Comparison of ENCODE assay signal across 14 mouse cellular contexts in the genomic region with DNA sequence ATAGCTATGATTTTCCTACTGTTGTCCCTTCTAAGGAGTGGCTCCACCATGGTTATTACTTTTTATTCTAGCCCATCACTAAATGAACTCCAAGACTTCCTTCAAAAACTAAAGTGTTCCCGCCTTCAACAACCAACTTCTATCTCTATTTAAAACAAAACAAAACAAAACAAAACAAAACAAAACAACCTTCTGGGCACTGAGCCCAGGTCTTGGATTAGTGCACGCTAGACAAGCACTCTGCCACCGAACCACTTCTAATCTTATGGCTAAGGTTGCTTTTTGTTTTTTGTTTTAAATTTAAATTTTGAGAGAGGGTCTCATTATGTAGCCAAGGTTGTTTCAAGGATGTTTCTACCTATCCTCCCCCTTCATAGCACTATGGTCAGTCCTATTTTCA. TPM values are rescaled to one million over a fixed set of nuclear protein-coding genes. Genes with fewer than 3 reads are reported as not detected.
"Had no signal": no experiment of that assay in that cellular context is flagged by ENCODE, and none has a peak within 500 bp of the region (broad histone marks: within the 10 kb centered on the region; RNA-seq: fewer than 3 reads in every experiment).

No protein-coding gene starts in this region.

- ATAC-seq: intestine, embryonic 16.5 days; liver, postnatal 0 days had no signal

- H3K4me3 ChIP-seq: limb, embryonic 12.5 days; liver, embryonic 13.5 days; midbrain, embryonic 10.5 days; myocyte; neural tube, embryonic 15.5 days had no signal

- H3K27me3 ChIP-seq: limb, embryonic 12.5 days; liver, embryonic 13.5 days; neural tube, embryonic 15.5 days had no signal

- H3K27ac ChIP-seq: limb, embryonic 12.5 days; liver, embryonic 13.5 days; midbrain, embryonic 10.5 days; neural tube, embryonic 15.5 days had no signal

- H3K4me1 ChIP-seq: limb, embryonic 12.5 days; liver, embryonic 13.5 days; midbrain, embryonic 10.5 days; neural tube, embryonic 15.5 days had no signal

- H3K9me3 ChIP-seq: limb, embryonic 12.5 days; liver, embryonic 13.5 days; midbrain, embryonic 10.5 days; neural tube, embryonic 15.5 days had no signal

- H3K4me2 ChIP-seq: limb, embryonic 12.5 days; liver, embryonic 13.5 days; neural tube, embryonic 15.5 days had no signal

- H3K9ac ChIP-seq: limb, embryonic 12.5 days; liver, embryonic 13.5 days; liver, postnatal 0 days; neural tube, embryonic 15.5 days had no signal

- DNase-seq: layer of hippocampus, adult 9-11 months; layer of hippocampus, postnatal 36 days; liver; liver, embryonic 13.5 days; liver, postnatal 0 days; midbrain, embryonic 14.5 days; right cerebral cortex, adult 18-20 months; right cerebral cortex, postnatal 25 days; thymus, postnatal 36 days had no signal

RNA-seq across cellular contexts. Expression of a gene that starts 52.2 kb away (rescaled TPM):
- polyA plus RNA-seq: myocyte had no signal
